Mouse (Mus musculus) embryonic fibroblast, embryonic 13.5 days (primary cell): ENCODE measurements around the gene Nuak2.

ENCODE experiments used
- CTCF ChIP-seq: IDR thresholded peaks from 2 replicates; pipeline ENCODE4 v1.5.1; 2011; ENCODE audit warnings: mild to moderate bottlenecking, control low read depth, low read length, moderate library complexity, borderline replicate concordance; ENCODE audit not compliant: insufficient read depth
- POLR2A ChIP-seq: IDR thresholded peaks from 2 replicates; pipeline ENCODE4 v1.6.1; 2011; ENCODE audit warnings: low read depth, mild to moderate bottlenecking, control low read depth, low read length, moderate library complexity

DNA sequence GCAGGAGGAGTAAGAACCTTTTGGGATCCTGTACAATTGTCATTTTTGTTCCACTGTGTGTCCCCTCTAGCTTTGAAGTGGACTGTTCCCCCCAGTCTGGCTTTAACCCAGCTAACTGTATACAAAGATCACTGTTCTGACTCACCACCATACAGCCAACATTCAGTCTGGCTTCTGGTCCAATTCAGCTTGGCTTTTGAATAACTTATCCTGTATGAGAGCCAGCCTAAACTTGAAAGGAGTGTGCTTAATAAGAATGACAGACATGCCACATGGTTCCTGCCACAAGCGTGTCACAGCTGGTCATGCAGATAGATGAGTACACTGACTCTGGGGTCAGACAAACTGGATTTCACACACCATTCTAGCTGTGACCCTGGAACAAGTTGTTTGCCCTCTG lies 29.2 kb upstream of the Nuak2 start:
- no peak for TF ChIP-seq CTCF
- no peak for TF ChIP-seq POLR2A
